Mouse (Mus musculus): ENCODE results near the gene Sympk. TPM values are rescaled to one million over a fixed set of nuclear protein-coding genes. Genes with fewer than 3 reads are reported as not detected.

The Sympk gene
- polyA plus RNA-seq, 1 experiment from 2014 or later: 32.7 TPM

GRCm38 (mm10) chr7:19096421-19096976, 72.3 kb downstream of the Sympk start:
- 45% methylated on average over 5 of the region's 5 CpGs for WGBS
- H3K4me2 ChIP-seq: peak overlapping the region; percentile 88
- H3K9ac ChIP-seq: peak overlapping the region; percentile 78
- H3K36me3 ChIP-seq: peaks cover 20% of the 10 kb centered on the region; the same call in 1 of the 2 replicates
- peak overlapping the region; percentile 86 for H3K4me3 ChIP-seq
- no peaks in the 10 kb centered on the region for H3K9me3 ChIP-seq
- H3K4me1 ChIP-seq: peaks cover 52% of the 10 kb centered on the region
- ATAC-seq (ENCODE audit: insufficient number of reproducible peaks, low FRiP score, low TSS enrichment, low read depth): no peak
- peak overlapping the region; percentile 99 for H3K27ac ChIP-seq
- H3K27me3 ChIP-seq: no peaks in the 10 kb centered on the region

GRCm38 (mm10) chr7:19097217-19097616, 73.0 kb downstream of the Sympk start:
- Histone ChIP-seq H3K4me2 (no peak overlapping the region), H3K4me3 (peak overlapping the region; percentile 86; the same call in 1 of the 2 replicates), H3K36me3 (peaks cover 20% of the 10 kb centered on the region; the same call in 1 of the 2 replicates), H3K27ac (no peak overlapping the region; the same call in 1 of the 2 replicates), H3K9ac (no peak overlapping the region), H3K4me1 (peaks cover 45% of the 10 kb centered on the region), H3K9me3 (no peaks in the 10 kb centered on the region), H3K27me3 (no peaks in the 10 kb centered on the region)
- no peak for ATAC-seq (ENCODE audit: insufficient number of reproducible peaks, low FRiP score, low TSS enrichment, low read depth)
- WGBS: 60% methylated on average over 2 of the region's 2 CpGs

GRCm38 (mm10) chr7:19097863-19098262, 73.7 kb downstream of the Sympk start:
- H3K27me3 ChIP-seq: no peaks in the 10 kb centered on the region
- H3K4me1 ChIP-seq: peaks cover 39% of the 10 kb centered on the region
- H3K9me3 ChIP-seq: no peaks in the 10 kb centered on the region
- no peak overlapping the region for H3K4me2 ChIP-seq
- H3K9ac ChIP-seq: no peak overlapping the region
- no peak overlapping the region for H3K27ac ChIP-seq
- H3K4me3 ChIP-seq: no peak overlapping the region
- H3K36me3 ChIP-seq: peaks cover 21% of the 10 kb centered on the region; the same call in 1 of the 2 replicates
- ATAC-seq (ENCODE audit: insufficient number of reproducible peaks, low FRiP score, low TSS enrichment, low read depth): no peak

- H3K4me3 ChIP-seq: no peak overlapping the region
- no peaks in the 10 kb centered on the region for H3K27me3 ChIP-seq
- H3K4me2 ChIP-seq: no peak overlapping the region
- H3K9me3 ChIP-seq: no peaks in the 10 kb centered on the region
- H3K9ac ChIP-seq: no peak overlapping the region
- peaks cover 31% of the 10 kb centered on the region for H3K4me1 ChIP-seq
- ATAC-seq (ENCODE audit: insufficient number of reproducible peaks, low FRiP score, low TSS enrichment, low read depth): no peak
- 72% methylated on average over 7 of the region's 7 CpGs for WGBS
- H3K36me3 ChIP-seq: peaks cover 25% of the 10 kb centered on the region; the same call in 1 of the 2 replicates
- no peak overlapping the region for H3K27ac ChIP-seq
Observed at GRCm38 (mm10) chr7:19098811-19099210, 74.6 kb downstream of the Sympk start.

- Histone ChIP-seq H3K27me3 (no peaks in the 10 kb centered on the region), H3K9ac (no peak overlapping the region), H3K27ac (no peak overlapping the region), H3K4me1 (peaks cover 27% of the 10 kb centered on the region), H3K4me2 (no peak overlapping the region), H3K4me3 (no peak overlapping the region), H3K9me3 (no peaks in the 10 kb centered on the region), H3K36me3 (peaks cover 25% of the 10 kb centered on the region; the same call in 1 of the 2 replicates)
- ATAC-seq (ENCODE audit: insufficient number of reproducible peaks, low FRiP score, low TSS enrichment, low read depth): no peak
- WGBS: 84% methylated on average over 1 of the region's 1 CpGs
Observed at GRCm38 (mm10) chr7:19100290-19100689, 76.1 kb downstream of the Sympk start.

- H3K27me3 ChIP-seq: no peaks in the 10 kb centered on the region
- no peak overlapping the region for H3K4me3 ChIP-seq
- no peak for ATAC-seq (ENCODE audit: insufficient number of reproducible peaks, low FRiP score, low TSS enrichment, low read depth)
- H3K4me1 ChIP-seq: no peaks in the 10 kb centered on the region
- 0 out of 2 replicates have a peak, but pooled peaks cover 8% of the 10 kb centered on the region for H3K36me3 ChIP-seq
- H3K9ac ChIP-seq: no peak overlapping the region
- H3K9me3 ChIP-seq: no peaks in the 10 kb centered on the region
- no peak overlapping the region for H3K4me2 ChIP-seq
- H3K27ac ChIP-seq: no peak overlapping the region
Observed at GRCm38 (mm10) chr7:19103741-19104140, 79.6 kb downstream of the Sympk start.

Small RNAs within 50 kb of the gene (microRNA-seq; reads per million reads assigned to microRNA genes)
- gene Mir3100: not detected

Other genes starting within 250 kb of the Sympk start
- not detected in 2 replicates for gene Psg19, start 225.9 kb upstream of the Sympk start, polyA plus RNA-seq (2015; fragmentation: Nextera tagmentation; extraction: Ambion mirVana)
- gene Psg17, start 202.8 kb upstream of the Sympk start, polyA plus RNA-seq (2015; fragmentation: Nextera tagmentation; extraction: Ambion mirVana): not detected in 2 replicates
- gene Mill2, start 184.4 kb upstream of the Sympk start, polyA plus RNA-seq (2015; fragmentation: Nextera tagmentation; extraction: Ambion mirVana): 0.42 and 0.76 TPM in 2 replicates
- gene Pglyrp1, start 153.0 kb upstream of the Sympk start, polyA plus RNA-seq (2015; fragmentation: Nextera tagmentation; extraction: Ambion mirVana): 2.4 and 3.2 TPM in 2 replicates
- 28.0 TPM in 2 replicates for gene Ccdc61, start 114.0 kb upstream of the Sympk start, polyA plus RNA-seq (2015; fragmentation: Nextera tagmentation; extraction: Ambion mirVana)
- gene Nova2, start 98.5 kb upstream of the Sympk start, polyA plus RNA-seq (2015; fragmentation: Nextera tagmentation; extraction: Ambion mirVana): 0.36 and 0.68 TPM in 2 replicates
- gene Nanos2, start 37.0 kb upstream of the Sympk start, polyA plus RNA-seq (2015; fragmentation: Nextera tagmentation; extraction: Ambion mirVana): not detected in 2 replicates
- gene Mypop, start 33.1 kb upstream of the Sympk start, polyA plus RNA-seq (2015; fragmentation: Nextera tagmentation; extraction: Ambion mirVana): 5.2 and 5.3 TPM in 2 replicates
- 24.0 and 26.1 TPM in 2 replicates for gene Irf2bp1, start 20.3 kb upstream of the Sympk start, polyA plus RNA-seq (2015; fragmentation: Nextera tagmentation; extraction: Ambion mirVana)
- gene Foxa3, start 839 bp upstream of the Sympk start, polyA plus RNA-seq (2015; fragmentation: Nextera tagmentation; extraction: Ambion mirVana): 3.8 and 3.9 TPM in 2 replicates
- not detected in 2 replicates for gene Rsph6a, start 30.3 kb downstream of the Sympk start, polyA plus RNA-seq (2015; fragmentation: Nextera tagmentation; extraction: Ambion mirVana)
- 15.0 and 15.5 TPM in 2 replicates for gene Dmwd, start 51.9 kb downstream of the Sympk start, polyA plus RNA-seq (2015; fragmentation: Nextera tagmentation; extraction: Ambion mirVana)
- gene Dmpk, start 59.5 kb downstream of the Sympk start, polyA plus RNA-seq (2015; fragmentation: Nextera tagmentation; extraction: Ambion mirVana): 32.5 and 64.0 TPM in 2 replicates
- gene Six5, start 70.2 kb downstream of the Sympk start, polyA plus RNA-seq (2015; fragmentation: Nextera tagmentation; extraction: Ambion mirVana): 11.5 and 13.5 TPM in 2 replicates
- 2.4 and 2.6 TPM in 2 replicates for gene Gm4969, start 94.0 kb downstream of the Sympk start, polyA plus RNA-seq (2015; fragmentation: Nextera tagmentation; extraction: Ambion mirVana)
- gene Fbxo46, start 95.5 kb downstream of the Sympk start, polyA plus RNA-seq (2015; fragmentation: Nextera tagmentation; extraction: Ambion mirVana): 16.1 and 16.9 TPM in 2 replicates
- 13.7 and 13.8 TPM in 2 replicates for gene Qpctl, start 124.9 kb downstream of the Sympk start, polyA plus RNA-seq (2015; fragmentation: Nextera tagmentation; extraction: Ambion mirVana)
- gene Snrpd2, start 125.3 kb downstream of the Sympk start, polyA plus RNA-seq (2015; fragmentation: Nextera tagmentation; extraction: Ambion mirVana): 124 and 130 TPM in 2 replicates
- 1.0 and 1.2 TPM in 2 replicates for gene Gipr, start 141.8 kb downstream of the Sympk start, polyA plus RNA-seq (2015; fragmentation: Nextera tagmentation; extraction: Ambion mirVana)
- gene Eml2, start 152.0 kb downstream of the Sympk start, polyA plus RNA-seq (2015; fragmentation: Nextera tagmentation; extraction: Ambion mirVana): 8.7 and 12.8 TPM in 2 replicates
- 2.4 and 3.0 TPM in 2 replicates for gene Gpr4, start 188.2 kb downstream of the Sympk start, polyA plus RNA-seq (2015; fragmentation: Nextera tagmentation; extraction: Ambion mirVana)
- gene Opa3, start 204.0 kb downstream of the Sympk start, polyA plus RNA-seq (2015; fragmentation: Nextera tagmentation; extraction: Ambion mirVana): 28.4 and 31.5 TPM in 2 replicates
- 73.8 and 84.0 TPM in 2 replicates for gene Vasp, start 247.4 kb downstream of the Sympk start, polyA plus RNA-seq (2015; fragmentation: Nextera tagmentation; extraction: Ambion mirVana)